Mouse (Mus musculus) heart, adult 2 months (tissue): ENCODE measurements around the gene Naaa. TPM values are rescaled to one million over a fixed set of nuclear protein-coding genes. Genes with fewer than 3 reads are reported as not detected.

Experiments
- DNase-seq, 2 experiments: peaks; one replicate each; pipeline ENCODE4 v3.0.0; 2021
- H3K27ac ChIP-seq: fragments of 200-600 bp; 2 replicates; pipeline ENCODE4 v1.8.1; 2022
- H3K27me3 ChIP-seq: fragments of 200-500 bp; 2 replicates; pipeline ENCODE4 v1.6.1; 2012; ENCODE audit warnings: mild to moderate bottlenecking, low read length, inconsistent platforms, mixed read lengths; ENCODE audit not compliant: control insufficient read depth, insufficient read depth
- H3K36me3 ChIP-seq: fragments of 200-500 bp; 2 replicates; pipeline ENCODE4 v1.6.1; 2012; ENCODE audit warnings: low read length, inconsistent platforms; ENCODE audit not compliant: control insufficient read depth, insufficient read depth
- H3K4me1 ChIP-seq: fragments of 200-500 bp; 2 replicates; pipeline ENCODE4 v1.6.1; 2011; ENCODE audit warnings: low read length; ENCODE audit not compliant: control insufficient read depth, insufficient read depth
- H3K4me3 ChIP-seq: fragments of 200-600 bp; 2 replicates; pipeline ENCODE4 v1.8.1; 2022
- H3K79me2 ChIP-seq: fragments of 200-500 bp; replicated peaks from 2 replicates; pipeline ENCODE4 v1.6.1; 2012; ENCODE audit warnings: mild to moderate bottlenecking, inconsistent platforms, low read length, moderate library complexity, mixed read lengths; ENCODE audit not compliant: control insufficient read depth, insufficient read depth
- H3K9ac ChIP-seq: fragments of 200-500 bp; 2 replicates; pipeline ENCODE4 v1.6.1; 2012; ENCODE audit warnings: low read depth, mild to moderate bottlenecking, control low read depth, inconsistent platforms, low read length, mixed read lengths
- CTCF ChIP-seq: fragments of 200-600 bp; IDR thresholded peaks from 2 replicates; pipeline ENCODE4 v1.8.1; 2022; ENCODE audit warnings: antibody characterized with exemption, mild to moderate bottlenecking, moderate library complexity
- EP300 ChIP-seq: fragments of 200-500 bp; IDR thresholded peaks from 2 replicates; pipeline ENCODE4 v1.6.1; 2011; ENCODE audit warnings: low read depth, low read length, control low read depth; ENCODE audit not compliant: insufficient read depth
- POLR2A ChIP-seq: fragments of 200-500 bp; IDR thresholded peaks from 2 replicates; pipeline ENCODE4 v1.6.1; 2011; ENCODE audit warnings: mild to moderate bottlenecking, low read depth, low read length, control low read depth; ENCODE audit not compliant: insufficient read depth
- WGBS: fragments of 180-500 bp; shearing (Covaris S2); methylation state at CpG from one replicate; pipeline ENCODE4 v1.1.7; 2018; 5-methylcytosine and 5-hydroxymethylcytosine counted together
- intact Hi-C: fragments of 180-260 bp; cut with DNase I; formaldehyde crosslinking; loops from one replicate; pipeline ENCODE4 v1.15.1; 2025
- polyA plus RNA-seq: library from polyadenylated mRNA; depleted of rRNA; stranded (reverse); fragments of >200 nt; gene quantifications from 2 replicates; pipeline ENCODE4 v1.2.3, GENCODE M21; 2012; rRNA removed
- total RNA-seq, 2 experiments: library from RNA; stranded (reverse); gene quantifications; 2 replicates each; pipeline ENCODE4 v1.2.3; 2021

Naaa gene
- total and polyA plus RNA-seq, 3 experiments: 14.2 to 16.8 (median 16.1) TPM

GRCm38 (mm10) chr5:92212231-92212630 is 65.7 kb downstream of the Naaa start:
- no peaks in the 10 kb centered on the region for H3K79me2 ChIP-seq
- TF ChIP-seq CTCF (no peak), POLR2A (no peak), EP300 (no peak)
- H3K4me3 ChIP-seq: no peak overlapping the region
- no peak overlapping the region for H3K27ac ChIP-seq
- no peak overlapping the region for H3K9ac ChIP-seq
- H3K36me3 ChIP-seq: no peaks in the 10 kb centered on the region
- no peaks in the 10 kb centered on the region for H3K4me1 ChIP-seq
- WGBS: 84% methylated on average over 4 of the region's 4 CpGs
- intact Hi-C loops: no loop called here
- no peaks in the 10 kb centered on the region for H3K27me3 ChIP-seq
- no peak for DNase-seq

DNA sequence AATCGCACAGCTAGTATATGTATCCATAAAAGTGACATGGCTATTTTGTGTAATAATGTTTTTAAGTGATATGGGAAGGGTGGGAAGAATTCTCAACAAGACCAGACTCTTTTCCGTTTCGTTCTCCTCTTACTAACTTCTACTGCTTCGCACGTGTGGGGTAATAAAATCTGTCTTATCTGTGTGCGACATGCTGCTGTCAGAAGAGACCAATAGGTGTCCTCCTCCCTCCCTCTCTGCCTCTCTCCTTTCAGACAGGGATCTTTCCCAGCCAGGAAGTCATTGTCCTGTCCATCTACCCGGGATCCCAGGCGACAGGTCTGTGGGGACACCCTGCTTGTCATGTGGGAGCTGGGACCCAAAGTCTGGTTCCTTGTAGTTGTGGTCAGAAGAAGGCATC is 67.8 kb downstream of the Naaa start:
- no peak for TF ChIP-seq EP300
- no peak for TF ChIP-seq CTCF
- no peak for TF ChIP-seq POLR2A
- Histone ChIP-seq H3K36me3 (no peaks in the 10 kb centered on the region), H3K27me3 (no peaks in the 10 kb centered on the region), H3K9ac (no peak overlapping the region), H3K27ac (no peak overlapping the region), H3K4me3 (no peak overlapping the region), H3K4me1 (no peaks in the 10 kb centered on the region; the same call in 1 of the 2 replicates), H3K79me2 (no peaks in the 10 kb centered on the region)
- intact Hi-C loops: no loop called here
- WGBS: 68% methylated on average over 8 of the region's 8 CpGs
- no peak for DNase-seq

Other genes with a start within 250 kb of the Naaa start
- gene Cdkl2, start 234.3 kb downstream of the Naaa start, total RNA-seq: 1 to 10 TPM; 3.5 to 4.0 TPM
- gene Cdkl2, start 234.3 kb downstream of the Naaa start, polyA plus RNA-seq: 1.1 and 1.8 TPM in 2 replicates
- gene G3bp2, start 194.5 kb downstream of the Naaa start, total RNA-seq: 10 to 100 TPM; 57.0 to 61.2 TPM
- 14.6 and 27.5 TPM in 2 replicates for gene G3bp2, start 194.5 kb downstream of the Naaa start, polyA plus RNA-seq
- gene Uso1, start 140.2 kb downstream of the Naaa start, total RNA-seq: 10 to 100 TPM; 39.0 to 45.4 TPM
- gene Uso1, start 140.2 kb downstream of the Naaa start, polyA plus RNA-seq: 12.3 and 23.8 TPM in 2 replicates
- not detected for gene U90926, start 62.8 kb downstream of the Naaa start, total RNA-seq
- gene U90926, start 62.8 kb downstream of the Naaa start, polyA plus RNA-seq: not detected in 2 replicates
- gene Ppef2, start 21.9 kb downstream of the Naaa start, total RNA-seq: not detected
- gene Ppef2, start 21.9 kb downstream of the Naaa start, polyA plus RNA-seq: 0.44 and 0.74 TPM in 2 replicates
- 10 to 100 TPM; 10.9 TPM for gene Sdad1, start 32.3 kb upstream of the Naaa start, total RNA-seq
- gene Sdad1, start 32.3 kb upstream of the Naaa start, polyA plus RNA-seq: 6.1 and 7.0 TPM in 2 replicates
- 1 to 10 TPM; 2.8 to 3.0 TPM for gene Cxcl9, start 49.9 kb upstream of the Naaa start, total RNA-seq
- 12.2 and 21.0 TPM in 2 replicates for gene Cxcl9, start 49.9 kb upstream of the Naaa start, polyA plus RNA-seq
- gene Art3, start 53.7 kb upstream of the Naaa start, total RNA-seq: 100 to 1,000 TPM; 622 to 797 TPM
- 268 and 420 TPM in 2 replicates for gene Art3, start 53.7 kb upstream of the Naaa start, polyA plus RNA-seq
- under 1 TPM in 1 of 2 experiments, not detected in 1; 0.34 TPM for gene Cxcl10, start 70.7 kb upstream of the Naaa start, total RNA-seq
- 1.0 and 3.6 TPM in 2 replicates for gene Cxcl10, start 70.7 kb upstream of the Naaa start, polyA plus RNA-seq
- gene Nup54, start 157.0 kb upstream of the Naaa start, total RNA-seq: 10 to 100 TPM; 14.5 to 20.9 TPM
- gene Nup54, start 157.0 kb upstream of the Naaa start, polyA plus RNA-seq: 11.1 and 19.9 TPM in 2 replicates
- 10 to 100 TPM; 76.7 to 85.9 TPM for gene Scarb2, start 228.7 kb upstream of the Naaa start, total RNA-seq
- 38.5 and 74.6 TPM in 2 replicates for gene Scarb2, start 228.7 kb upstream of the Naaa start, polyA plus RNA-seq